Mouse (Mus musculus): Measurements from ENCODE around the gene Cyb5rl. TPM values are rescaled to one million over a fixed set of nuclear protein-coding genes. Genes with fewer than 3 reads are reported as not detected.

The Cyb5rl gene
- total RNA-seq, 2 experiments from 2014 or later = 21.2 to 25.4 TPM

DNA sequence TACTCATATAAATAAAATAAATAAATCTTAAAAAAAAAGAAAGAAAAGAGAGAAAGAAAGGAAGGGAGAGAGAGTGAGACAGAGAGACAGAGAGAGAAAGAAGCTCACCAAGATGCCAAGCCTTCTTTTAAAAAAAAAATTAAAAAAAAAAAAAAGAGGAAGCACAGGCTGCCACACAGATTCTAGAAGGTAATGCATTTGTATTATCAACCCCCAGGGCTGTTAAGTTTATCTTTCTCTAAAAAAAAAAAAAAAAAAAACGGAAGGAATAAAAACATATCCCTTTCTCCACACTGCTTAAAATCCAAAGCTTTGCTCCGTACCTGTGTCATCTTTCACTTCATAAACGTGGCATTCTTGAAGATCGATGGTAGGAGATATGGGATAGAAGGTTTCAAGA, 5.2 kb upstream of the Cyb5rl start:
- no peak for DNase-seq

GRCm38 (mm10) chr4:107063214-107063613, 3.6 kb upstream of the Cyb5rl start:
- no peak for DNase-seq

DNA sequence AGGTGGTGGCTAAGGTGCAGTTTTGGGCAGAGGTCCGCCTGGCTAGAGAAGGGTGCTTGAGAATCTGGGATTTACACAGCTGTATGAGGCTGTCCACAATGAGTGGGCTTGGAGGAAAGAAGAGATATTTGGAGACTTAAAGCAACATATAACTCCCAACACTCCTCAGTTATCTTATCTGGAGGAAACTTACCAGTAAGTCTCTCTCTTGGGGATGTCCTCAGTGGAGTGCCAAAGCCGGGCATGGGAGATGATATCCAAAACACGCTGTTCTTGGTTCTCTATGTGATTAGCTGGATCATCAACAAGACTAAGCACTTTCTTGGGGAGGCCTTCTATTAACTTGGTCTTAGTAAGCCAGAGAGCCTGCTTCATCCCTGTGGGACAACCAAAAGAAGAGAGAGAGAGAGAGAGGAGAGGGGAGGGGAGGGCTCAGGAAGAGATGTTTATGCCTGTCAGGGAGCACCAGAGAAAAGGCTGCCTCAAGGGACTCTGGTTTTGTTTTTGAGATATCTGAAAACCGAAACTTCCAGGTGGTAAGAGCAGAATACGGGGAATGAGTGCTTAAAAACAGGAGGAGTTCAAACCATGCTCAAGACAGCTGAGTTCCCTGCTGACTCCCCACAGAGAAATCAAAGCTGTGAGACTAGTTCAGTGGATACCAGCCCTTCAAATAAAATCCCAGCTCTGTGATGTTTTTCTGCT, 2.2 kb upstream of the Cyb5rl start:
- no peak for DNase-seq

- peak; percentile 55 to 65 for DNase-seq
These were observed 508 bp downstream of the Cyb5rl start for GRCm38 (mm10) chr4:107067151-107067840.

GRCm38 (mm10) chr4:107072343-107072742, 5.6 kb downstream of the Cyb5rl start:
- DNase-seq = no peak

DNA sequence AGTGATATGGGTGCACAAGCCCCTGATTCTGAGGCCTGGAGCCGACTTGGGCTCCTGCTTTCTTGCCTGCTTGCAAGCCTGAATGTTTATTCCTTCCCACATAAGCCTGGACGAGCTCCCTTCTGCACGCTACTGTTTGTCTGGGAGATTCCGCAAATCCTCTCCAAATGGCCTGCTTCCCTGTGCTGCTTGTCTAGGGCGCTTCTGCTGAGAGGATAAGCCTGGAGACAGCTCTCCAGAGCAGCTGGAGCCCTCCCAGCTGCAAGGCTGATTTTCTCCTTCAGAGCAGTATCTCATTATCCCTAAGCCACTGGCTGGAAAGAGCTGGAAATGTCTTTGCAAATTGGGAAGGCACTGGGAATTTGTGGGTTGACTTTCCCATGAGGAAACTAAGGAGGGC, 8.7 kb downstream of the Cyb5rl start:
- no peak for DNase-seq

DNA sequence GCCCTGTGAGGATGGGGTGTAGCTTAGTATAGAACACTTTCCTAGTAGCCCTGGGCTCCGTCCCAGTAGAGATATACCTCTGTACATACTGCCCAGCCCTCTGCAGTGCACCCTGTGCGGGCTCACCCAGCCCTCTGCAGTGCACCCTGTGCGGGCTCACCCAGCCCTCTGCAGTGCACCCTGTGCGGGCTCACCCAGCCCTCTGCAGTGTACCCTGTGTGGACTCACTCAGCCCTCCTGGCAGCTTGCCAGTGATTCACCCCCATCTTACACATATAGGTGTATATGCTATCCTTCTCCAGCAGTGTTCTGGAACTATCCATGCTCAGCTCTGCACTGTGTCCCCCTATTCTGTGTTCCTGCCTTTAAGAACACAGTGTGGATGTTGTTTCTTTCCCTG, 12.1 kb downstream of the Cyb5rl start:
- no peak for DNase-seq

DNA sequence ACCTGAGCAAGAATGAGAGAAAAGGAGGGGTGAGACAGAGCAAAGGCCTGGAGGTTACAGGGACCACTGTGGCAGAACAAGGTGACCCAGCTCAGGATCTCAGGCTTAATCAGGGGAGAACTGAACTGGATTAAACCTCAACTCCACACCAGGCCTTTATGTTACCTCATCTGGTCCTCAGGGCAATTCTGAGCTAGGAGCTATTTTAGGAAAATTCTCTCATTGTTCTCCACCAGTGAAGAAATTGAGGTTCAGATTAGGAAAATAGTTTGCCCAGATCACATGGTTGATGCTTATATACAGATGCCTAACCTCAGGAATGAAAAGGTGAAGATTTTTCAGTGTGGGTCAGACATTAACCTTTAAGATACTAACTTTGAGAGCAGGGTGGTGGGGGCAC, 12.9 kb downstream of the Cyb5rl start:
- no peak for DNase-seq

DNA sequence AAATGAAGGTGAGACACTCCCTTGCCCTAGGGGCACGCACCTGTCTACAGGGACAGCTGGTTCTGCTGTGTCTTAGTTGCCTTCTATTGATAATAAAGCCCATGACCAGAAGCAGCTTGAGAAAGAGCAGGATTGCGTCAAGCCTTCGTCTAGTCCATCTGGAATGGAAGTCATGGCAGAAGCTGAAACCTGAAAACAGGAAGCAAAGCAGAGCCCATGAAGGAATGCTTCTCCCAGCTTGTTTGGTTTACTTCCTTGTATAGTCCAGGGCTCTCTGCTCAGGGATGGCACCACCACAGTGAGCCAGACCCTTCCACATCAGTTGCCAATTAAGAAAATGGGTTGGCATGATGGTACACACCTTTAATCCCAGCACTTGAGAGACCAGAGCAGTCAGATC, 15.4 kb downstream of the Cyb5rl start:
- no peak for DNase-seq

- peak in 1 of 2 experiments; percentile 20 for DNase-seq
These were observed 16.3 kb downstream of the Cyb5rl start for GRCm38 (mm10) chr4:107083126-107083525.

DNA sequence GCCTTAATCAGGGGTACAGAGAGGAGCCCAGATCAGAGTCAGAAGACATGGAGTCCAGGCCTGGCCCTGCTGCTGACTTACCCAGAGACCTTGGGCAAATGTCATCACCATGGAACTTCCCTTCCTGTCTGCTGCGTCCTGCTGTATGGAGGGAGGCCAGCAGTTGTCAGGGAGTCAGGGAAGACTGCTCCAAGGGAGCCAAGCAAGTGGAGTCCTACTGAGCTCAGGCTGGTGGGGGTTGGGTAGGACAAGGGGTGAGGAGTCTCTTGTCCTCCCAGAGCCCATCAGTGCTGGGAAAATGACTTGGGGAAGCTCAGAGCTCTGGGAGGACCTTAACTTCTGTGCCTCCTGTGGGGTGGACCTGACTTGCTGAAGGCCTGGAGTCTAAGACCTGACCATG, 17.6 kb downstream of the Cyb5rl start:
- peak; percentile 74 to 78 for DNase-seq

DNA sequence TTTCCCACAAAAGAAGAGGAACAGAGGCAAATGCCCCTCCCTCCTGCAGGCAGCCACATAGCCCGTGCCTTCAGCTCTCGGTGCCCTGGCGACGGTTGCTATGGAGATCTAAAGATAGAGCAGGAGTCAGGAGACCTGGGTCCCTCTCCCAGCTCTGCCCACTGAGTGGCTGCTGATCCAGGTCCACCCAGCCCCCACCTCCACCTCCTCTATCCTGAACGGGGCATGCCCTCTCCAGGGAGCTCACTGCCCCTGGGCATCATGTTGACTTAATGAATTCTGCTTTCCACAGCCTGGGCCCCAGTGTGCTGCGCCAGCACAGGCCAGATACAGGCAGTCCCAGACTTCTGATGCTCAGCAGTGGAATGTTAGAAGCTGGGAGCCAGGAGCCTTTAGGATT, 18.1 kb downstream of the Cyb5rl start:
- peak; percentile 71 to 74 for DNase-seq

GRCm38 (mm10) chr4:107091696-107092095, 24.9 kb downstream of the Cyb5rl start:
- peak; percentile 78 to 87 for DNase-seq

DNA sequence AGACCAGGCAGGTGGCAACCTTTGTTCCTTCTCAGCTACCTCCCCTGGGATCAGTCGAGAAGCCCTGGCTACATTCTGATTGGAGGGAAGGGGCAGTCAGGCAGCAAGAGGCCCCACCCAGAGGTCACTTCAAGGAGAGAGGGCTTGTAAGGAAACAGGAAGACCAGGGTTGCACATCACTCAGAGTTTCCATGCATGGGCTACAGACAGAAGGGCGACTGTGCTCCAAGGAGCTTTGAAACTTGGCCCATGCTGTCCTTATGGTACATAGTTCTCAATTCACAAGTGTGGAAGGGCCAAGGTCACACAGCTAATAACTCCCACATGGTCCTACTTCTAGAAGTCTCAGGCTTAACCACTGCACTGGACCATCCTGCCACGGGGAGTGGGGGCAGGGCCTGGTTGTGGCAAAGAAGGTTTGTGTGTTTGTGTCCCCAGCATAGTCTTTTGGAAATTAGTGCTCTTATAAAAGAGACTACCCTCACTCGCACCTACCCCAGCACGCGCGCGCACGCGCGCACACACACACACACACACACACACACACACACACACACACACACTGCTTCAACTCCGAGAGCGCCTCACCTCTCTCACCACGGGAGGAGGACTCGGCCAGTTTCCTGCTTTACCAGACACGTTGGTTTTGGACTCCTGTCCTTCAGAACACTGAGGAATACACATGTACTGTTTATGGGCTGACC, 27.8 kb downstream of the Cyb5rl start:
- DNase-seq = no peak

GRCm38 (mm10) chr4:107096043-107096442, 29.3 kb downstream of the Cyb5rl start:
- no peak for DNase-seq

DNA sequence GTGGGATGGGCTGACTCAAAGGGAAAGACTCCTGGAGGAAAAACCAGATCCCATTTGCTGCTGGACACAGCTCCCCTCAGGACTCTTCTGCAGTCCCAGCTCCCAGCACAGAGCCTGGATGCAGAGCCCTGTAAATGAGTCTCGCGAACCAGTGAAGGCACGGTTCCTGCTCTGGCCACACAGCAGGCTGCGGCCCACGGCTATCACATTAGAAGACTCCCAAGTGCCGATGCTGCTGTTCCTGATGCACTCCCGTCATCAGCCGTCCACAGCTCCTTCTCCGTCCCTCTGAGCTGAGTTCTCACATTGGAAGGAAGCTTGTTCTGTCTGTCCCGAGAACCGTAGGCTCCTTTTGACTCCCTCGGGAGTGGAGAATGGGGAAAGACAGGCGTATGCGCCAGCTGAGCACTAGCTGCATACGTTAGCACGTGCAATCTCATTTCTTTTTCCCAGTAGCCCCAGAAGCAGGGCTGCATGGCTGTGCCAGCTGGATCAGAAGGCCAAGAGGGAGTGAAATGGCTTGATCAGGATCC, 30.1 kb downstream of the Cyb5rl start, which contains the start of gene Cdcp2:
Gene Cdcp2, plus strand, starts transcription at position 51 of the 533 bp plus-strand sequence.
- DNase-seq = no peak

- peak; percentile 40 to 47 for DNase-seq
These were observed 31.1 kb downstream of the Cyb5rl start for GRCm38 (mm10) chr4:107097871-107098270.

DNA sequence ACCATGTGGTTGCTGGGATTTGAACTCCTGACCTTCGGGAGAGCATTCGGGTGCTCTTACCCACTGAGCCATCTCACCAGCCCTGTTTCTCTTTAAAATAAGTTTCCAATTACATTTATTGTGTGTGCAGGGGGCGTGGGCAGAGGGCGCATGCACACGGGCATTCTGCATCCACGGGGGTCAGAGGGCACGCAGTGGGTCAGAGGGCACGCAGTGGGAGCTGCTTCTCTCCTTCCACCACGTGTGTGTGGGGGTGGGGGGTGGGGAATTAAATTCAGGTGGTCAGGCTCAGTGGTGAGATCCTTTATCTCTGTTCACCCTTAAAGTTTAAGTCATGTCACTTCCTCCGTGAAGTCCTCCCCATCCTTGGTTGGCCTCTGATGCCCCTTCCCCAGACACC, 31.6 kb downstream of the Cyb5rl start:
- DNase-seq = no peak

DNA sequence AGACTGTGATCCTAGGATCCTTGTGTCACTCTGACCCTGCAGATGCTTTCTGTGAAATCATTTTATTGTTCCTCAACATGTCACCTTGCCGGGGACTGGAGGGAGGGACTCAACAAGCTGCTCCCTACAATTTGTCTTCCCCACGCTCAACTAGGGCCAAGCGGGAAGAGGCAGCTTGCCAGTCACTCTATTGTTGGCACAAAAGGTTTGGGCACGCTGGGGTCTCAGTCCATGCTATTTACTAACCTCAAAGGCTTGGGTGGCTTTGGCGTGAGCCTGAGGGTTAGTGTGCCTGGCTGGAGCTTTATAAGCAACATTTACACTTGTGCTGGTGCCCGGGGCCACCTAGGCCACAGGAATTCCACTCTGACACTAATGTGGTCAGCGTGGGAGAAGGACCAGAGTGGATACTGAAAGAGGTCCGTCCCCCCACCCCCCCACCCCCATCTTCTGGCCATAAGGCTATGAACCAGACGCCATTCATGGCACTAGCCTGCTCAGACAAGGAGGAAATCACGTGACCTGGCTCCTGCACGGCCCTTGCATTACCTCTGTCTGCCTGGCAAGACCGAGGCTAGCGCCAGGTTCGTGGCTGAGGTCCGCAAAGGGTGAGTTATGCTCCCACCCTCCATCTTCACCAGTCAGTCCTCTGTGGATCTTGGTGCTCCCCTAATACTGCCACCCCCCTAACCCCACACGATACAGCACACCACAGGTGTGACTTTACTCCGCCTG, 32.2 kb downstream of the Cyb5rl start:
- DNase-seq = no peak

DNA sequence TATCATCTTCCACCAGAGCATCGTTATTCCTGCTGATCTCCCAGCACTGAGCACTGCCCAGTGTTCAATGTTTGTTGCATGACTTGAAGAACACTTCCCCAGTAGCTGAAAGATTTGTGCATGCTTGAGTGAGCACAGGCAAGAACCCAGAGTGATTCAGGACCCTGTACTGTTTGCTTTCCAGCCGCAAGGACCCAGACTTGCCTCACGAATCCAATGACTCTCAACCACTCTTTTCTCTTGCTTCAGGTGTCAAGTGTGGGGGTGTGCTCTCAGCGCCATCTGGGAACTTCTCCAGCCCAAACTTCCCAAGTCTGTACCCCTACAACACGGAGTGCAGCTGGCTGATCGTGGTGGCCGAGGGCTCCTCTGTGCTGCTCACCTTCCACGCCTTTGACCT, 35.4 kb downstream of the Cyb5rl start:
- DNase-seq = no peak

DNA sequence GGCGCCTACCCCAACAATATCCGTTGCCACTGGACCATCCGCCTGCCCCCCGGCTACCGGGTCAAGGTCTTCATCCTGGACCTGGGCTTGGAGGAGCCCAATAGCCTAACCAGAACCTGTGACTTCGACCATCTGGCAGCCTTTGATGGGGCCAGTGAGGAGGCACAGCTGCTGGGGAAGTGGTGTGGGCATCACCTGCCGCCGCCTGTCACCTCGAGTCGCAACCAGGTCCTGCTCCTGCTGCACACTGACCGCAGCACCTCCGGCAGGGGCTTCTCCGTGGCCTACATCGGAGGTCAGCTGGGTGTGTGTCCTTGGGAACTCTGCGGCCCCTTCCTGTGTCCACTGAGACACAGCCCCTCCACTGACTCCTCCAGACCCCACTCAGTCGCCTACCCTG, 40.0 kb downstream of the Cyb5rl start:
- no peak for DNase-seq

DNA sequence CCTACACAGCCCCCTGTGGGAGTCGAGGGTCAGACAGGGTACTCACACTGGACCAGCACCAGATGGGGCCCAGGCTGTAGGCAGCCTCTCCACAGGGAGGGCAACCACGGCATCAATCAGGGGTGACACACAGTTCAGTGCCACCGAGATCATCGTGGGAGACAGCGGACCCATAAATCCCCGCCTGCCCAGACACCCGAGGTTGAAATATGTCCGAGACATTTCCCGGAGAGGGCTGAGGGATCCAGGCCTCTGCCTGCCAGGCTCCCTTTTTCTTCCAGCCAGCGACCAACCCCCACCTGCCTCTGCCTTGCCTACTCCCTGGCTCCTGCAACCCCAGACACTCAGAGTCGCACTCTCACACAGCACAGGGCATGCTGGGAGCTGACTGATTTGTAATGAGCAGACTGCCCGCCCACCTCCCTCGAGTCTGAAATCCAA, 41.5 kb downstream of the Cyb5rl start:
- peak; percentile 55 to 62 for DNase-seq

Data from adrenal gland, postnatal 36 days (tissue).